Mouse (Mus musculus) stomach, embryonic 15.5 days (tissue): ENCODE measurements at regions not wholly inside any gene's neighbourhood (a gene's known extent, or its start where the extent isn't known, plus 50 kb on each side); places are given as distances from the start of the nearest gene placed in this dataset.
A peak's percentile ranks its signal among the peaks of the same experiment; 100 is the strongest.

Experiments
- ATAC-seq: fragments of 200-750 bp; cut with Nextera tagmentation; 2 replicates; pipeline ENCODE4 v1.8.0; 2017; ENCODE audit warnings: low read depth, moderate number of reproducible peaks, moderate TSS enrichment; ENCODE audit not compliant: insufficient read depth, low FRiP score
- H3K27ac ChIP-seq: fragments of 300-500 bp; sonication (generic); 2 replicates; pipeline ENCODE4 v1.5.1; 2015; ENCODE audit warnings: mild to moderate bottlenecking, inconsistent platforms
- H3K27me3 ChIP-seq: fragments of 300-500 bp; sonication (generic); replicated peaks from 2 replicates; pipeline ENCODE4 v1.6.1; 2015; ENCODE audit warnings: inconsistent platforms
- H3K36me3 ChIP-seq: fragments of 300-500 bp; sonication (generic); 2 replicates; pipeline ENCODE4 v1.6.1; 2015; ENCODE audit warnings: inconsistent platforms
- H3K4me1 ChIP-seq: fragments of 300-500 bp; sonication (generic); 2 replicates; pipeline ENCODE4 v1.6.1; 2015; ENCODE audit warnings: inconsistent platforms
- H3K4me2 ChIP-seq: fragments of 300-500 bp; sonication (generic); 2 replicates; pipeline ENCODE4 v1.6.1; 2015; ENCODE audit warnings: mild to moderate bottlenecking, inconsistent platforms
- H3K4me3 ChIP-seq: fragments of 300-500 bp; sonication (generic); replicated peaks from 2 replicates; pipeline ENCODE4 v1.5.1; 2015; ENCODE audit warnings: inconsistent platforms
- H3K9ac ChIP-seq: fragments of 300-500 bp; sonication (generic); 2 replicates; pipeline ENCODE4 v1.6.1; 2015; ENCODE audit warnings: inconsistent platforms
- H3K9me3 ChIP-seq: fragments of 300-500 bp; sonication (generic); 2 replicates; pipeline ENCODE4 v1.6.1; 2016; ENCODE audit warnings: inconsistent platforms
- WGBS: fragments of 180-500 bp; shearing (Covaris S2); methylation state at CpG from one replicate; pipeline ENCODE4 v1.1.7; 2015; 5-methylcytosine and 5-hydroxymethylcytosine counted together

DNA sequence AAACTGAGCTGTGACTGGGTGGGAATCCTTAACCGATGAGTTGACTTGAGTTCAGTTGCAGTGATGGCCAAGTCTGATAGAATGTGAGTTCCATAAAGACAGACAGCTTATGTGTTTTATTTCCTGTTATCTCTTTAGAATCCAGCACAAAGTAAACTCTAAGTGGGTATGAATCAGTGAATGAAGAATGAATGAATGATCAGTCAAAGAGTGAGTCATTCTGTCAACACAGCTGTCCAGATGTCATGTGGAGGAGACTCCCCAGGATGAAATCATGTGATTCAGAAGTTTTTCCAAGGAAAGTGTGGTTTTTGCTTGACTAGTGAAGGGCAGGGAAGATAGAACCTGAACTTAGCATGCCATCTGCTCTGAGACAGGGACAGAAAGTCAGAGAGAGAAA lies 732.0 kb upstream of the A1bg start:
- Histone ChIP-seq H3K4me1 (no peaks in the 10 kb centered on the region), H3K27ac (no peak overlapping the region), H3K9ac (no peak overlapping the region), H3K4me2 (no peak overlapping the region), H3K27me3 (no peaks in the 10 kb centered on the region), H3K9me3 (no peaks in the 10 kb centered on the region), H3K4me3 (no peak overlapping the region), H3K36me3 (no peaks in the 10 kb centered on the region)
- WGBS, result 88% methylated on average over 1 of the region's 1 CpGs
- ATAC-seq, result no peak

DNA sequence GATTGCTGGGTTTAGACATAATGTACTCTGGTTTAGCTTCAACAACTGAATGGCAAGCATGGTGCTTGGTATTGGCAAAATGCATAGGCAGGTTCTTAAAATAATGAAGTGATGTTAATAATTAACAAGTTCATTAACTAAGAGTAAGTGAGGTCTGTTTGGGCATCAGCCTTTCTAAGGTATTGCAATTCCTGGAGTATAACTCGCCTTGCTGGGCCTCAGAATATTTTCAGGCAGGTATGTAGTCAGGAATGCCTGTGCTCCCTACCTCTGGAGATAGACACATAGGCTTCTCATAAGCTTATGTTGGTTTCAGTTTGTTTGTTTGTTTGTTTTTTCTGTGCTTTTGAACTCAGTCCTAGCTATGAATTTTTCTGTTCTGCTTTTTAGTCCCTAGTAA lies 731.0 kb upstream of the A1bg start:
- ATAC-seq, result no peak
- Histone ChIP-seq H3K4me1 (no peaks in the 10 kb centered on the region), H3K4me2 (no peak overlapping the region), H3K27me3 (no peaks in the 10 kb centered on the region), H3K36me3 (no peaks in the 10 kb centered on the region), H3K27ac (no peak overlapping the region), H3K9ac (no peak overlapping the region), H3K9me3 (no peaks in the 10 kb centered on the region), H3K4me3 (no peak overlapping the region)
- 56% methylated on average over 1 of the region's 1 CpGs for WGBS

DNA sequence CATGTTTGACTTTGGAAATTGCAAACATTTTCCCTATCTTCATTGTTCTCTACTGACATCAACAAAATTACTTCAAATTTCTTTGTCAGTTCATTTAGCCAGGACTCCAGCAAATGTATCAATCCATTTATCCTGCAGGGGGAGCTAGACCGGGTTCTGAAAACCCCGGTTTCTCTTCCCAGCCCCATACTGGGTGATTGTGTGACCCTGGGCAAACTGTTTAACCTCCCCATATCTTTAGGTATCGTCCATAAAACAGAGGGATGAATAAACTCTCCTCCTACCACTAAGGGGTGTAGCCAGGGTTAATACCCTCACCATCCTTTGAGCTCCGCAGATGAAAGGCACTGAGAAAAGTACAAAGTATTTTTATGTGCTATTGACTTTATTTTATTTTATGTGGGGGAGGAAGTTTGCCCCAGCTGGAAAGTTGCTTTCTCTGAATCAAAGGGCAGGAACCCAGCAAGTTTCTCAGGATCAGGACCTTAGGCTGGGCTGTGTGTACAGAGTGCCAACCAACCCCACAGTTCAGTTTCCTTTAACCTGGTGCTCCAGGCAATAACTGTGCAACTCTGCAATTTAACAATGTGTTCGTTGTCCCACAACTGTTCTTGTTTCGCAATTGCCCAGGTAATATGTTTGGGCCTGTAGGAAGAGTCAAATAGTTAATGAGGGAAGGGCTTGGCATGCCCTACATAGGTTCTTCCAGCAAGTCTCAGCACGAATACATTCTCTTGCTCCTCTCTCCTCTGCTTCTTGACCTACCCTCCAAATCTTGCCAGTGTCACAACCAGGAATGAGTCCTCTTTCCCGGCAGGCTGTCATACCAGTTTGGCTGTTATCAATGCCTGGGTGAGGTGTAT lies 696.1 kb upstream of the A1bg start:
- no peaks in the 10 kb centered on the region for H3K36me3 ChIP-seq
- H3K9me3 ChIP-seq, result no peaks in the 10 kb centered on the region
- H3K27me3 ChIP-seq, result no peaks in the 10 kb centered on the region
- ATAC-seq, result peak; percentile 66; the same call in 1 of the 2 replicates
- WGBS, result 59% methylated on average over 8 of the region's 8 CpGs
- no peak overlapping the region for H3K9ac ChIP-seq
- H3K4me3 ChIP-seq, result no peak overlapping the region
- no peak overlapping the region for H3K4me2 ChIP-seq
- peak overlapping the region; percentile 59; the same call in 1 of the 2 replicates for H3K27ac ChIP-seq
- no peaks in the 10 kb centered on the region for H3K4me1 ChIP-seq

DNA sequence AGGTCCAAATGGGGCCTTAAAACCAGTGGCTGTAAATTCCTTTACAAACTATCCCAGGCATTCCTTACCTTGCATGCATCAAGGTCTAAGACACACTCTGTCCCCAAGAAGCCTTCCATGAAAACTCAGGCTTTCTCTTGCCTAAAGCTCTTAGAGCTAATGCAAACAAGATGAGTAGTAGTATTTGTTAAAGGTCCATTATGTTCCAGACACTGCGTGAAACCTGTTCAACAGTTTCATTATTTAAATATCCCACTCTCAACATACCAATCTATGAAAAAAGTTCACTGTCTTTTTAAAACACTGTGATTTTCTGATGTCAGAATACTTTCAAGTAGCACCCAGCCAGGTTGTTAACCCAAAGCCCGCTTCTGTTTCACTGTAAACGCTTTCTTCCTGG lies 687.9 kb upstream of the A1bg start:
- H3K36me3 ChIP-seq, result no peaks in the 10 kb centered on the region
- no peak overlapping the region for H3K9ac ChIP-seq
- no peaks in the 10 kb centered on the region; the same call in 1 of the 2 replicates for H3K4me1 ChIP-seq
- H3K27me3 ChIP-seq, result no peaks in the 10 kb centered on the region
- H3K4me2 ChIP-seq, result no peak overlapping the region
- WGBS, result 68% methylated on average over 3 of the region's 3 CpGs
- no peak for ATAC-seq
- H3K9me3 ChIP-seq, result no peaks in the 10 kb centered on the region
- H3K27ac ChIP-seq, result no peak overlapping the region
- H3K4me3 ChIP-seq, result no peak overlapping the region

DNA sequence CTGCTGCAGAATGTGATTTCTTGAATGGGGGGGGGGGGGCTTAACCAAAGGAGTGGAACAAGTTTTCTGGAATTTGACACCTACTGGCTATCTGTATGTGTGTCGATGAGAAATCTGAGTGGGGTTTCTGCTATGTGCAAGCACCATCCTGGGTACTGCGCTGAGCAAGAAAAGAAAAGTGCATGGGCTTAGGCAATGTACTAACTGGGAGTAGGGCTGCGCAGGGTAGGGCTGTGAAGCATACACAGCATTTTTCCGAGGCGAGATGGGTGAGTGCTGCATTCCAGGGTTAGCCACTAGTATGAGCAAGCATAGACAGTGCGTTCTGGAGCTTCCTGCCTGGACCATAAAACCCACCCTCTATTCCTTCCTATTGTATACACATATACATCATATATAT lies 686.8 kb upstream of the A1bg start:
- no peaks in the 10 kb centered on the region; the same call in 1 of the 2 replicates for H3K4me1 ChIP-seq
- H3K4me3 ChIP-seq, result no peak overlapping the region
- H3K4me2 ChIP-seq, result no peak overlapping the region
- no peaks in the 10 kb centered on the region for H3K36me3 ChIP-seq
- no peak; the same call in 1 of the 2 replicates for ATAC-seq
- no peak overlapping the region for H3K27ac ChIP-seq
- no peak overlapping the region for H3K9ac ChIP-seq
- no peaks in the 10 kb centered on the region for H3K27me3 ChIP-seq
- 73% methylated on average over 6 of the region's 6 CpGs for WGBS
- no peaks in the 10 kb centered on the region for H3K9me3 ChIP-seq

DNA sequence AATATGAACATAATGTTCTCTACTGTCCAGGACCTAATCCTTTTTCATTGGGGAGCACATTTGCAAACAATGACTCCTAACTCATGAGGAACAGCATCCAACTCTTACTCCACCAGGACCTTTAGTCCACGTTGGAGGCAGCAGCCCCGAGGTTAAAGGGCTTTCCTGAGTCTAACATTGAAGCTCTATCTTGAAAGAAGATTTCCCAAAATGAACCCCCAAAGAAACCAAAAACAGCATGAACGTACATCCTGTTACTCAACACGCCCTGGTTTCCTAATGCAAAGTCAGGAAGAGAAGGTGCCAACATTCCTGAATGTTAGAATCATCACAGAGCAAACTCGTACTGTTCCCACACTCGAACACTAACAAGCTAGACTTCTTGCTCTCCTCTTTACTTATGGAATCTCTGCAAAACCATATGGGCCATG lies 685.5 kb upstream of the A1bg start:
- Histone ChIP-seq H3K4me2 (no peak overlapping the region), H3K4me1 (no peaks in the 10 kb centered on the region; the same call in 1 of the 2 replicates), H3K27ac (no peak overlapping the region), H3K9ac (no peak overlapping the region), H3K9me3 (no peaks in the 10 kb centered on the region), H3K36me3 (no peaks in the 10 kb centered on the region), H3K4me3 (no peak overlapping the region), H3K27me3 (no peaks in the 10 kb centered on the region)
- 49% methylated on average over 6 of the region's 6 CpGs for WGBS
- ATAC-seq, result no peak

DNA sequence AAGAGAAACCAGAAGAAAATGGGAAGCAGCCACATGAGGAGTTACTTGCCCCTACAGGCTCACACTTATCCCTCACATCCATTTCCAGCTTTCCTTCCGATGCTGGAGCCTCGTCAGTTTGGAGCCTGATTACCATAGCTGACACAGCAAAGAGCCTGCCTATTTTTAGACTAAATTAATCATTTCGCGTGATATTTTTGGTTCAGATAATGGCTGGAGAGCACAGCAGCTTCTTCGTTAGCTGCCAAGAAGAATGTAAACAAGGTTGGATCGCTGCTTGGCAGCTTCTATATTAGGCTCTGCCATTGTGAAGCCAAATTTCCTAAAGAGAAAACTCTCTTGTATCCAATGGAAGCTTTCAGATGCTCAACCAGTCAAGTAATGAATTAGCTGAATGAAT lies 676.9 kb upstream of the A1bg start:
- Histone ChIP-seq H3K4me3 (no peak overlapping the region), H3K27me3 (no peaks in the 10 kb centered on the region), H3K4me1 (no peaks in the 10 kb centered on the region), H3K9ac (no peak overlapping the region), H3K36me3 (no peaks in the 10 kb centered on the region), H3K4me2 (no peak overlapping the region), H3K27ac (no peak overlapping the region), H3K9me3 (no peaks in the 10 kb centered on the region)
- 42% methylated on average over 6 of the region's 6 CpGs for WGBS
- ATAC-seq, result no peak

DNA sequence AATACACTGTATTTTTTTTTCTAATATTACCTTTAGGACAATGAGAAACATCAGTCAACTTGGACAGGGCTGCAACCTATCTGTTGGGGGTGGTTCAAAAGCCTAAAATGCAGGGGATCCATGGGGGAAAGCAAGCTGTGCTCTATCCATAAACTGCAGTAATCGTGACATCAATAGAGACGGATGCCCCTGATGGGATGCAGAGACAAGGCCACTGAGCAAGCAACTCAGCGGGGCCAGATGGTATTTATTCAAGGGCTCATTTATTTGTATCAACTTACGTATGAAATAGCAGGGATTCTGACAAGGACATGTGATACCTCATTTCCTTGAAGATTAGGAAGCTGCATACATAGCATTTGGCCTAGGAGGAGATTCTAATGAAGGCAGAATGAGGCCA lies 673.5 kb upstream of the A1bg start:
- no peak overlapping the region for H3K4me3 ChIP-seq
- WGBS, result 50% methylated on average over 4 of the region's 4 CpGs
- H3K27ac ChIP-seq, result no peak overlapping the region
- H3K9me3 ChIP-seq, result no peaks in the 10 kb centered on the region
- no peak overlapping the region for H3K4me2 ChIP-seq
- H3K9ac ChIP-seq, result no peak overlapping the region
- no peaks in the 10 kb centered on the region for H3K4me1 ChIP-seq
- H3K27me3 ChIP-seq, result no peaks in the 10 kb centered on the region
- H3K36me3 ChIP-seq, result no peaks in the 10 kb centered on the region
- ATAC-seq, result no peak

DNA sequence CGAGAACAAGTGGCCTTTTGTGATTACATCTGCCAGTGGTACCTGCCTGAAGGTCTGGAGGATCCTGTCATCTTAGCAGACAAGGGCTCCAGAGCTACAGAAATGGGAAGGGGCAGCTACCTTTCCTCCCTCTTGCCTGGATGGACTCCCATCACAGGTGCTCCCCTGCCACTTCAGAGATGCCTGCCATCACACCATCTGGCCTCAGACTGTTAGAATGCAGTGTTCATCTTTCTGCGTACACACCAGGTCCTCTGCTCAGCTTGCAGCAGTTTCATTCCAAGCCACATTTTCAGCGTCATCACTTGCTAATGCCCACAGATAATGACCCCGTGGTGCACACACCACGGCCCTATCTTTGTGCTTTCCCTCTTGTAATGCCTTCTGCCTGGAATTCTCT lies 666.1 kb upstream of the A1bg start:
- 78% methylated on average over 5 of the region's 5 CpGs for WGBS
- Histone ChIP-seq H3K9ac (no peak overlapping the region), H3K9me3 (no peaks in the 10 kb centered on the region), H3K27ac (no peak overlapping the region), H3K4me2 (no peak overlapping the region), H3K36me3 (no peaks in the 10 kb centered on the region), H3K4me3 (no peak overlapping the region), H3K4me1 (no peaks in the 10 kb centered on the region), H3K27me3 (no peaks in the 10 kb centered on the region)
- ATAC-seq, result no peak

DNA sequence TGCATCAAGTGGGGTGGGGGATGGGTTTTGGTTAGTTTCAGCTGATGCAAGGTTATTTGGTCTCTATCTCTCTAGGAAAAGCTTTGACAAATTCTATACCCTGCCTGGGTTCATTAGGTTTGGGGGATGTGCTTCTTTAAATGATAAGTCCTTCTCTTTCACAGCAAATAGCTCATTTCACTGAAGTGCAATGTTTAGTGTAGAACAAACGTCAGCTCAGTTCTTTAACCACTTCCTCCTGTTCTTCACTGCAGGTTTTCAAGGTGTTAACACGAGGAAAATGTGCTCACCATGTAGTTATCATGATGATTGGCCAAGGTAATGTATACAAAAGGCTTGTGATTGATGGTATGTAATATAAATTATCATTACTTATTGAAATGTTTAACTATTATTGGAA lies 659.5 kb upstream of the A1bg start:
- Histone ChIP-seq H3K4me2 (no peak overlapping the region), H3K4me1 (no peaks in the 10 kb centered on the region), H3K27ac (no peak overlapping the region), H3K36me3 (no peaks in the 10 kb centered on the region), H3K27me3 (no peaks in the 10 kb centered on the region), H3K9me3 (no peaks in the 10 kb centered on the region), H3K4me3 (no peak overlapping the region), H3K9ac (no peak overlapping the region)
- 30% methylated on average over 2 of the region's 2 CpGs for WGBS
- ATAC-seq, result no peak

DNA sequence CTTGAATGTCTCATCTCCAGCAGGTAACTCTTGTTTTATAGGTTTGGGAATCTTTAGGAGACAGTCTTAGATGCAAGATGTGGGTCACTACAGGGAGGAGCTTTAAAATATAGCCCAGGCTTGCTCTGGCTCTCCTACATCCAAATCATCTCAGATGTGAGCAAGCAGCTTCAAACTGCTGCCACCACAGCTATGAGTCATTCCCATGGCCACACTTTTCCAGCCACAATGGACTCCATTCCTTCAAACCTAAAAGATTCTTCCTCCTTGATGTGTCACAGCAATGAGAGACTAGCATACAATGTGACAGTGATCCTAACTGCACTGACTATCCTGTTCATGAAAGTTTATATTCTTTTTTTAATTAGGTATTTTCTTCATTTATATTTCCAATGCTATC lies 640.5 kb upstream of the A1bg start:
- ATAC-seq, result no peak
- H3K9ac ChIP-seq, result no peak overlapping the region

DNA sequence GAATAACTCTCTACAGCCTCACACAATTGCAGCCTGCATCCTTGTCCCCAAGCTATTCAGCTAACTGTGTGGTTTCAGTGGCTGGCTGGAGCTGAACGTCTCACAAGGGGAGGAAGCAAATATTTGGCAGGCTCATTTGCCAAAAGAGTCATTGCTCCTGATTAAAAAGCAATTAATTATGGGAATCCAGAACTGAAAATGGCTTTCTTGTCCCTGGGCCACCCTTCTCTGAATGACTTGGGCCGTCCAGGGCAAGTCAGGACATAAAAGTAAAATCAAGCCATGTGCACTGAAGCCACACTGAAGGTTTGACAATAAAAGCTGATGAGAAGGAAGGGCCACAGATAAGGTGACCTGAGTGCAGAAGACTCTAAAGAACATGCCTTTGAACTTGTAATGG lies 639.4 kb upstream of the A1bg start:
- H3K4me2 ChIP-seq, result no peak overlapping the region
- H3K9ac ChIP-seq, result no peak overlapping the region
- 19% methylated on average over 2 of the region's 2 CpGs for WGBS
- H3K36me3 ChIP-seq, result no peaks in the 10 kb centered on the region
- no peak for ATAC-seq
- no peaks in the 10 kb centered on the region for H3K27me3 ChIP-seq
- H3K27ac ChIP-seq, result no peak overlapping the region
- no peaks in the 10 kb centered on the region for H3K4me1 ChIP-seq
- no peak overlapping the region for H3K4me3 ChIP-seq
- no peaks in the 10 kb centered on the region for H3K9me3 ChIP-seq

More for the DNA sequence above, 640.5 kb upstream of the A1bg start:
- H3K27me3 ChIP-seq, result no peaks in the 10 kb centered on the region
- no peaks in the 10 kb centered on the region for H3K36me3 ChIP-seq
- no peaks in the 10 kb centered on the region for H3K9me3 ChIP-seq
- H3K4me3 ChIP-seq, result no peak overlapping the region
- no peak overlapping the region for H3K4me2 ChIP-seq
- H3K27ac ChIP-seq, result no peak overlapping the region
- H3K4me1 ChIP-seq, result no peaks in the 10 kb centered on the region

DNA sequence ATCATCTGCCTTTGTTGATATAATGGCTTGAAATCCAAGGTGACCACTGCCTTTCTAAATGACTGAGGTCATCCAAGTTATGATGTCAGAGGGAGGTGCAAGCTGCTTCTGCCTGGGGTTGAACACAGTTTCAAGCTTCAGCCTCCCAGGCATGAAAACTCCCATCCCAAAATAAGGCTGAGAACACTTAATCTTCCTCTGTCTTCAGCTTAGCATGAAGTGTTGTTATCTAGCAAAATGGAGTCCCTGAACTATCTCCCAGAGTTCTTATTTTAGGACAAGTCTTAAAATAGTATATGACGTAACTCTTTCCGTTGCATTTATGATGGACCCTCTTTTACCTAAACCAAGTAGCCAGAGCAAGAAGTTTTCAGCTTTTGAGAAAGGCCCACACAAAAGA lies 631.1 kb upstream of the A1bg start:
- H3K36me3 ChIP-seq, result no peaks in the 10 kb centered on the region
- H3K27ac ChIP-seq, result no peak overlapping the region
- H3K9me3 ChIP-seq, result no peaks in the 10 kb centered on the region
- no peaks in the 10 kb centered on the region for H3K27me3 ChIP-seq
- no peak overlapping the region for H3K9ac ChIP-seq
- H3K4me2 ChIP-seq, result no peak overlapping the region
- 79% methylated on average over 2 of the region's 2 CpGs for WGBS
- ATAC-seq, result no peak
- H3K4me3 ChIP-seq, result no peak overlapping the region
- H3K4me1 ChIP-seq, result no peaks in the 10 kb centered on the region
